Mouse (Mus musculus): ENCODE measurements around the gene Serinc3. TPM values are rescaled to one million over a fixed set of nuclear protein-coding genes. Genes with fewer than 3 reads are reported as not detected.

Gene Serinc3
- polyA plus RNA-seq, 1 experiment from 2014 or later: 42.1 TPM

- Histone ChIP-seq H3K4me1 (replicated peaks; ENCODE audit: control insufficient read depth, insufficient read depth, low read length) (no peaks in the 10 kb centered on the region), H3K9ac (no peak overlapping the region), H3K27me3 (ENCODE audit: control insufficient read depth, insufficient read depth, low read length) (no peaks in the 10 kb centered on the region), H3K9me3 (ENCODE audit: control insufficient read depth, low read length) (no peaks in the 10 kb centered on the region), H3K4me3 (replicated peaks; ENCODE audit: low read length) (no peak overlapping the region), H3K4me2 (replicated peaks) (no peak overlapping the region), H3K27ac (no peak overlapping the region), H3K36me3 (replicated peaks; ENCODE audit: control insufficient read depth, insufficient read depth) (no peaks in the 10 kb centered on the region)
- DNase-seq (ENCODE audit: low spot score) (no peak), ATAC-seq (ENCODE audit: low FRiP score) (no peak)
- 90% methylated on average over 10 of the region's 10 CpGs for WGBS
These were observed 51.2 kb downstream of the Serinc3 start for GRCm38 (mm10) chr2:163593636-163594282.

- Histone ChIP-seq H3K4me1 (replicated peaks; ENCODE audit: control insufficient read depth, insufficient read depth, low read length) (no peaks in the 10 kb centered on the region), H3K9me3 (ENCODE audit: control insufficient read depth, low read length) (no peaks in the 10 kb centered on the region), H3K4me3 (replicated peaks; ENCODE audit: low read length) (no peak overlapping the region), H3K36me3 (replicated peaks; ENCODE audit: control insufficient read depth, insufficient read depth) (no peaks in the 10 kb centered on the region), H3K27me3 (ENCODE audit: control insufficient read depth, insufficient read depth, low read length) (no peaks in the 10 kb centered on the region), H3K9ac (no peak overlapping the region), H3K4me2 (replicated peaks) (no peak overlapping the region), H3K27ac (no peak overlapping the region)
- ATAC-seq (ENCODE audit: low FRiP score) (no peak), DNase-seq (ENCODE audit: low spot score) (peak; percentile 38)
- 77% methylated on average over 1 of the region's 1 CpGs for WGBS
These were observed 52.8 kb downstream of the Serinc3 start for GRCm38 (mm10) chr2:163592084-163592483.

- Histone ChIP-seq H3K4me3 (replicated peaks; ENCODE audit: low read length) (no peak overlapping the region), H3K9ac (no peak overlapping the region), H3K27ac (no peak overlapping the region), H3K9me3 (ENCODE audit: control insufficient read depth, low read length) (no peaks in the 10 kb centered on the region), H3K36me3 (replicated peaks; ENCODE audit: control insufficient read depth, insufficient read depth) (no peaks in the 10 kb centered on the region), H3K4me1 (replicated peaks; ENCODE audit: control insufficient read depth, insufficient read depth, low read length) (no peaks in the 10 kb centered on the region), H3K27me3 (ENCODE audit: control insufficient read depth, insufficient read depth, low read length) (no peaks in the 10 kb centered on the region), H3K4me2 (replicated peaks) (no peak overlapping the region)
- ATAC-seq (ENCODE audit: low FRiP score) (no peak), DNase-seq (ENCODE audit: low spot score) (no peak)
- 78% methylated on average over 5 of the region's 5 CpGs for WGBS
These were observed 53.9 kb downstream of the Serinc3 start for GRCm38 (mm10) chr2:163590996-163591395.

- no peak for ATAC-seq (ENCODE audit: low FRiP score)
- H3K9ac ChIP-seq: no peak overlapping the region
- 73% methylated on average over 12 of the region's 12 CpGs for WGBS
These were observed 54.7 kb downstream of the Serinc3 start for GRCm38 (mm10) chr2:163590211-163590610.

GRCm38 (mm10) chr2:163587506-163587905, 57.4 kb downstream of the Serinc3 start:
- Histone ChIP-seq H3K4me3 (replicated peaks; ENCODE audit: low read length) (no peak overlapping the region), H3K9ac (no peak overlapping the region), H3K4me2 (replicated peaks) (no peak overlapping the region), H3K4me1 (replicated peaks; ENCODE audit: control insufficient read depth, insufficient read depth, low read length) (no peaks in the 10 kb centered on the region), H3K36me3 (replicated peaks; ENCODE audit: control insufficient read depth, insufficient read depth) (no peaks in the 10 kb centered on the region), H3K27ac (no peak overlapping the region), H3K27me3 (ENCODE audit: control insufficient read depth, insufficient read depth, low read length) (no peaks in the 10 kb centered on the region), H3K9me3 (ENCODE audit: control insufficient read depth, low read length) (no peaks in the 10 kb centered on the region)
- 74% methylated on average over 5 of the region's 5 CpGs for WGBS
- ATAC-seq (ENCODE audit: low FRiP score) (no peak), DNase-seq (ENCODE audit: low spot score) (no peak)

More at GRCm38 (mm10) chr2:163590211-163590610, 54.7 kb downstream of the Serinc3 start:
- Histone ChIP-seq H3K36me3 (replicated peaks; ENCODE audit: control insufficient read depth, insufficient read depth) (no peaks in the 10 kb centered on the region), H3K4me1 (replicated peaks; ENCODE audit: control insufficient read depth, insufficient read depth, low read length) (no peaks in the 10 kb centered on the region), H3K9me3 (ENCODE audit: control insufficient read depth, low read length) (no peaks in the 10 kb centered on the region), H3K27me3 (ENCODE audit: control insufficient read depth, insufficient read depth, low read length) (no peaks in the 10 kb centered on the region), H3K27ac (no peak overlapping the region), H3K4me2 (replicated peaks) (no peak overlapping the region), H3K4me3 (replicated peaks; ENCODE audit: low read length) (no peak overlapping the region)
- DNase-seq (ENCODE audit: low spot score): no peak

GRCm38 (mm10) chr2:163586384-163587261, 58.3 kb downstream of the Serinc3 start:
- ATAC-seq (ENCODE audit: low FRiP score): no peak
- Histone ChIP-seq H3K4me2 (replicated peaks) (no peak overlapping the region), H3K9ac (no peak overlapping the region), H3K4me3 (replicated peaks; ENCODE audit: low read length) (no peak overlapping the region), H3K4me1 (replicated peaks; ENCODE audit: control insufficient read depth, insufficient read depth, low read length) (no peaks in the 10 kb centered on the region), H3K27me3 (ENCODE audit: control insufficient read depth, insufficient read depth, low read length) (no peaks in the 10 kb centered on the region), H3K27ac (no peak overlapping the region), H3K36me3 (replicated peaks; ENCODE audit: control insufficient read depth, insufficient read depth) (no peaks in the 10 kb centered on the region), H3K9me3 (ENCODE audit: control insufficient read depth, low read length) (no peaks in the 10 kb centered on the region)
- DNase-seq (ENCODE audit: low spot score): peak; percentile 53
- 50% methylated on average over 19 of the region's 19 CpGs for WGBS

GRCm38 (mm10) chr2:163584088-163584426, 60.9 kb downstream of the Serinc3 start:
- 83% methylated on average over 10 of the region's 10 CpGs for WGBS
- Histone ChIP-seq H3K4me3 (replicated peaks; ENCODE audit: low read length) (no peak overlapping the region), H3K36me3 (replicated peaks; ENCODE audit: control insufficient read depth, insufficient read depth) (no peaks in the 10 kb centered on the region), H3K4me2 (replicated peaks) (no peak overlapping the region), H3K9me3 (ENCODE audit: control insufficient read depth, low read length) (no peaks in the 10 kb centered on the region), H3K27ac (no peak overlapping the region), H3K9ac (no peak overlapping the region), H3K4me1 (replicated peaks; ENCODE audit: control insufficient read depth, insufficient read depth, low read length) (no peaks in the 10 kb centered on the region), H3K27me3 (ENCODE audit: control insufficient read depth, insufficient read depth, low read length) (no peaks in the 10 kb centered on the region)
- no peak for DNase-seq (ENCODE audit: low spot score)
- ATAC-seq (ENCODE audit: low FRiP score): no peak

GRCm38 (mm10) chr2:163583226-163584087, 61.5 kb downstream of the Serinc3 start:
- no peak for ATAC-seq (ENCODE audit: low FRiP score)
- Histone ChIP-seq H3K4me3 (replicated peaks; ENCODE audit: low read length) (no peak overlapping the region), H3K27me3 (ENCODE audit: control insufficient read depth, insufficient read depth, low read length) (no peaks in the 10 kb centered on the region), H3K9ac (no peak overlapping the region), H3K4me1 (replicated peaks; ENCODE audit: control insufficient read depth, insufficient read depth, low read length) (no peaks in the 10 kb centered on the region), H3K36me3 (replicated peaks; ENCODE audit: control insufficient read depth, insufficient read depth) (no peaks in the 10 kb centered on the region), H3K9me3 (ENCODE audit: control insufficient read depth, low read length) (no peaks in the 10 kb centered on the region), H3K4me2 (replicated peaks) (no peak overlapping the region), H3K27ac (no peak overlapping the region)
- 87% methylated on average over 10 of the region's 10 CpGs for WGBS
- DNase-seq (ENCODE audit: low spot score): no peak

Measured in hindbrain, embryonic 14.5 days (tissue).